Mouse (Mus musculus) testis, adult 10 weeks (tissue): Measurements from ENCODE around the gene Ccdc141. TPM values are rescaled to one million over a fixed set of nuclear protein-coding genes. Genes with fewer than 3 reads are reported as not detected.

Source experiments
- polyA plus RNA-seq: library from polyadenylated mRNA; stranded (reverse); fragments of 350-450 nt; fragmentation: Illumina TruSeq; extraction: RNeasy Lipid Tissue Mini Kit (QIAGEN cat#74804); gene quantifications from one replicate; pipeline ENCODE4 v1.2.3, GENCODE M21; 2014; ENCODE audit warnings: low read depth, low replicate concordance

The Ccdc141 gene
- polyA plus RNA-seq: 3.5 TPM

GRCm38 (mm10) chr2:77170633-77171105, at the start of gene Ccdc141:
Gene Ccdc141 (minus strand): TSS chr2:77170636.

GRCm38 (mm10) chr2:76982391-76983145, 187.9 kb downstream of the Ccdc141 start, which contains the start of gene Ttn:
Gene Ttn (minus strand): TSS chr2:76982547.

Other genes with a start within 250 kb of the Ccdc141 start
- gene Ttn, start 188.1 kb downstream of the Ccdc141 start, polyA plus RNA-seq: 1.1 TPM
- 19.6 TPM for gene Sestd1, start 110.0 kb upstream of the Ccdc141 start, polyA plus RNA-seq